Mouse (Mus musculus) cerebellum, postnatal 36 days (tissue): ENCODE measurements around the gene Srpk2.
"Not testable (repeated sequence)": the region's sequence is repeated elsewhere in the genome, so short reads cannot be mapped to it uniquely, and the experiment has no call there.

Experiments
- DNase-seq, 2 experiments: peaks; one replicate each; pipeline ENCODE4 v3.0.0; 2021 to 2022; ENCODE audit warnings: mixed read lengths in 2 of 2

Srpk2 gene

DNA sequence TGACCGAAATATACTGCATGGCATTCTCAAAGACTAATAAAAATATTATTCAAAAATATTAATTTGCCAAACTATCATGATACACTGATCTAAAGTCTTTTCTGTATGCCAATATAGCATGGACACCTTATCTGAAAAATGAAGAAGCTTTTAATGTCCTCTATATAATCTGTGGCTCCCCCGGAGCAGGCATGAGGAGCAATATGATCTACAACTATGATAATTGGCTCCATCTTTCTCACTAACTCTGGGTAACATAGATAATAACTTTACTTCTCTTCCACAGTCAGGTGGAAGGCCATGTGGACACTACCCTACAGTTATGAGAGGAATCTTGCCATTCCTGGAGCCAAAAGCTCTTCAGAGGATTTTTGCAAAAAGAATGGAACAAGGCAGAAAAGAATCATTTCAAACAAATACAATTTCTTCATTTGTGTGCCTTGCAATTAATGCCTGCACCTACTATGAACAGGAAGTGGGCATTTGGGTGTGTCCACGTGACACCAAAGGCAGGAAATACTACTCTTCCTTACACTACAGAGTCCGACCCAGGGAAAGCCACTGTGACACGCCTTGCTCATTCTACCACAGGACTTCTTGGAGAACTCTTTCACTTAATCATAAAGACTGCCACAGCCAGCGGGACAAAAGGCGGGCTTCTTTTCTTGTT is 80.2 kb downstream of the Srpk2 start:
- DNase-seq = no peak

DNA sequence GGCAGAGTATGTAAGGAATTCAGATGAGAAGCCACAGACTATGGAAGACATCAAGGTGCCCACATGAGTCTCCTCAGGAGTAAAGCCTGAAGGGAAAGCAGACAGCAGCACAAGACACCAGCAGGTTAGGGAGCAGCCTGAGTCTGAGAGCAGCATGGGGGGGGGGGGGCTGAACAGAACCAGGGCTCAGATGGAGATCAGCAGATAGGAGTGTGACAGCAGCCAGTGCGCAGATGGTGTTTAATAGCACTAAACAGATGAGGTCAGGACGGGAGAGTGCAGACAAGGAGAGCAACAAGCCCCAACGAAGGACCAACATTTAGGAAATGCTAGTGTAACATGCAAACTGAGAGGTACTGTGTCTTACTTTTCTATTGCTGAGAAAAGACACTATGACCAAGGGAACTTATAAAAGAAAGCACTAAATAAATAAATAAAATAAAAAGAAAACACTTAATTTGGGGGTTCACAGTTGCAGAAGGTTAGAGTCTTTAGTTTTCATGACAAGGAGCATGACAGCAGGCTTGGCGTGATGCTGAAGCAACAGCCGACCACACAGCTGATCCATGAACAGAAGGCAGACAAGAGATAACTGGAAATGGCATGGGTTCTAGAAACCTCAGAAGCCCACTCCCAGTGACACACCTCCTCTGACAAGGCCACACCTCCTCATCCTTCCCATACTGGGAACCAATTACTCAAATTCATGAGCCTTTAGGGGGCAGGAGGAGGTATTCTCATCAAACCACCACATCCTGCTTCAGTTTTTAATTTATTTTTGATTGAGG is 84.5 kb downstream of the Srpk2 start:
- peak in 1 of 2 experiments; percentile 25 for DNase-seq

DNA sequence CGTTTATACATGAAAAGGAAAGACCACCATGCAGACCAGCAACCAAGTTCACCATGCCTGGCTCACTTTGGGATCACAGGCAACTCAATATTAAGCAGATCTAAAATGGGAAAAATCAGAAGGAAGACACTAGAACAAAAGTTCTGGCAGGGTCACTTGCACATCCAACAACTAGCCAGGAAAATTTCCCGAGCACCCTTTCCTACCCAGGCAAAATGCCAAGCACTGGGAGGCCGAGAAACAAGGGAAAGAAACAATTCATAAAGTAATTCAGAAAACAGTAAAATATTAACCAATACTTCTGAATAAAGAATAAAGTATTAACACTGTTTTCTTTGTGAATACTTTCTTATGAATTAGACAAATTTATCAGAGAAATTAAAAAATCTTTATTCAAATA is 85.2 kb downstream of the Srpk2 start:
- DNase-seq = no peak

DNA sequence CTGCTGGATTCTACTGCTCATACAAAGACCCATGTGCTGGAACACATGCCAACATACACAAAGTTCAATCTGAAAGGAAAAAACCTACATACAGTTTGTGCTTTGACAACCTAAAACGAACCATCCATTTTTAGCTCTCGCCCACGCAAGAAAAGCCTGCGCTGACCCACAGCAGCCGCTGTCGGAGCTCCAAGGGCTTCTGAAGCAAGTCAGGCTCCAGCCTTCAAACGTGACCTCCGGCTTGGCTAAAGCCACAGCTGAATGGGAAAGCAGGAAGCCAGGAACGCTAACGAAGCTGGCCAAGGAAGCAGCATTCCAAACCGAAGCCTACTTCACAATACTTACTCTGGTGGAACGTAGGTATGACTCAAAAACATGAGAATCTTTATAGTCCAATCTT is 85.9 kb downstream of the Srpk2 start:
- DNase-seq = peak; percentile 40 to 42

DNA sequence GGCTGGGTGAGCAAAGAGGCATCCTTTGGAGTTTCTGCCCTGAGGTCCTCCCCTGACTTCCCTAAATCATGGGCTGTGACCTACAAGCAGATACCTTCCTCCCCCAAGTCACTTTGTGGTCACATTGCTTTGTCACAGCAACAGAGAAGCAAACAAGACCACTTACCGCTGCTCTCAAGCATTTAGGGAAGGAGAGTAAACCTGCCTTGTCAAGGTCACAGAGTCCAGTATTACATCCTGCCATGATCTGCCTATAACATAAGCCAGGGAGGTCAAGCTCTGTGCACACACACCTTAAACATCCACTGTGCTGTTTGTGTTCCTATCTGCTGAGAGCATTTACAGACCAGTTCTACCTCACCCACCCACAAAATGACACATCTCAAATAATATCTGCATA is 86.4 kb downstream of the Srpk2 start:
- no peak for DNase-seq

DNA sequence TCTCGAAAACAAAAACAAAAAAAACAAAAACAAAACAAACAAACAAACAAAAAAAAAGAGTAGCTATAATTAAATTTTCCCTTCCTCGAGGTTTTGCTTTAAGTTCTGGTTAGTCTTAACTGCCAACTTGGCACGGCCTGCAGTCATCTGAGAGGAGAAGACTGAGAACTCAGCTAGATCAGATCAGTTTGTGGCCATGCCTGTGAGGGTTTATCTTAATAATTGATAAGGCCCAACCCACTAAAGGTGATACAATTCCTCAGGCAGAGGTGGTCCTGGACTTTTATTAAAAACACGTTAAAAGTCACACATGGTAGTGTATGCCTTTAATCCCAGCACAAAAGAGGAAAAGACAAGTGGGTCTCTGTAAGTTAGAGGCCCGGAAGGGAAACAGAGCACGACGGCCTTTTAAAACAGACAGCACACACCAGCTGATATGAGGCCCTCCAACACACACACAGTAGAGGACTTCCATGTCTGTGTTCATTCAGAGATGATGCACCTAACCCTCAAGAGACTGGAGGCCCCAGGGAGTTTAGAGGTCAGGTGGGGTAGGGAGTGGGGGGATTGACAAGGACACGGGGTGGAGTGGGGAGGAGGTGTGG is 87.1 kb downstream of the Srpk2 start:
- DNase-seq = no peak

DNA sequence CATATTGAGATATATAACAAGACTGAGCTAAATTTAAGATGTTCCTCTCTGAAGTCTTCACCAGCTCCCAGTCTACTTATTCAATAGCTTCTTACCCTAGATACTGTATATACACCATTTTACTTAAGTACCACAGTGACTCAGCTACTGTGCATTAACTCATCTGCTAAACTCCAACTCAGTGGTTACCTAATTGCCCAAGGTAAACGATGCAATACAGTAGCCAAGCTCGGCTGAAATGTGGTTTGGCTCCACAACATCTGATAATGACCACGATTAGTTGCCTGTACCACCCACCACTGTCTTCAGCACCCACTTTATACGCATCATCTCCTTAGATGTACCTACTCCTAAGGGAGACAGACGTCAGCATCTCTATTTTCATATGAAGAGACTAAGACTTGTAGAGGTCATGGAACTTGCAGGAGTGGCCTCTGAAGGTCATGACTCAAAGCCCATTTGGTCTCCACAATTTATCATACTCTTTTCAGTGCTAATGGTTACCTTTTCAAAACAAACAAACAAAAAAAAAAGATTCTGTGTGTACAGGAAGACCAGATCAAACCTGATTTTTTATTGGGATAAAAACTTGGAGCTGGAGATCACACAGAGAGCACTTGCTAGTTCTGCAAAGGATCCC is 88.0 kb downstream of the Srpk2 start:
- DNase-seq = no peak

DNA sequence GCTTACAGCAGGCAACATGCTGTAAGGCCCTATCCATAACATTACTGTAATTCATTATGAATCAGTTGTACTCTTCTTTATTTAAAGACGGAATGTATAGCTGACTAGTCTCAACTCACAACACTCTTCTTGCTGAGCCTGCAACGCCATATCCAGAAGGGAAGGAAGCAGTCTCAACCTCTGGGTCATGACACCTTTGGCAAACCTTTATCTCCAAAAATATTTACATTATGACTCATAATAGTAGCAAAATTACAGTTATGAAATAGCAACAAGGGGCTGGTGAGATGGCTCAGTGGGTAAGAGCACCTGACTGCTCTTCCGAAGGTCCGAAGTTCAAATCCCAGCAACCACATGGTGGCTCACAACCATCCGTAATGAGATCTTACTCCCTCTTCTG is 94.1 kb downstream of the Srpk2 start:
- DNase-seq = not testable (repeated sequence)

DNA sequence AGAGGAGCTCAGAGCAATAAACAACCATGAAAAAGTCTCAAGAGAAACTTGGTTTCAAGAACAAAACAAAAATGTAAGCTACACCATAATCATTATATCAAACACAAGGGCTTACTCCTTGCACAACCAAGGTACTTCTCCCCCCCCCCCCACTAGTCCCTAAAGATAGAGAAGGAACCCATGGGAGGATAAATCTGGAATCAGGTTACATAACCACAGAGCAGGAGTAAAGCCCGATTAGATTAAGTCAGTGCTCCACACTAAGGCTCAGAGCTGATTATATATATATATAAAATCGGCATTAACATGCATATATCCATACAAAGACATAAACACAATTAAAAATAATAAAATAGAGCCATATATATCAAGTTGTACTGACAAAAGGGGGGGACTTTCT is 96.8 kb downstream of the Srpk2 start:
- no peak for DNase-seq

DNA sequence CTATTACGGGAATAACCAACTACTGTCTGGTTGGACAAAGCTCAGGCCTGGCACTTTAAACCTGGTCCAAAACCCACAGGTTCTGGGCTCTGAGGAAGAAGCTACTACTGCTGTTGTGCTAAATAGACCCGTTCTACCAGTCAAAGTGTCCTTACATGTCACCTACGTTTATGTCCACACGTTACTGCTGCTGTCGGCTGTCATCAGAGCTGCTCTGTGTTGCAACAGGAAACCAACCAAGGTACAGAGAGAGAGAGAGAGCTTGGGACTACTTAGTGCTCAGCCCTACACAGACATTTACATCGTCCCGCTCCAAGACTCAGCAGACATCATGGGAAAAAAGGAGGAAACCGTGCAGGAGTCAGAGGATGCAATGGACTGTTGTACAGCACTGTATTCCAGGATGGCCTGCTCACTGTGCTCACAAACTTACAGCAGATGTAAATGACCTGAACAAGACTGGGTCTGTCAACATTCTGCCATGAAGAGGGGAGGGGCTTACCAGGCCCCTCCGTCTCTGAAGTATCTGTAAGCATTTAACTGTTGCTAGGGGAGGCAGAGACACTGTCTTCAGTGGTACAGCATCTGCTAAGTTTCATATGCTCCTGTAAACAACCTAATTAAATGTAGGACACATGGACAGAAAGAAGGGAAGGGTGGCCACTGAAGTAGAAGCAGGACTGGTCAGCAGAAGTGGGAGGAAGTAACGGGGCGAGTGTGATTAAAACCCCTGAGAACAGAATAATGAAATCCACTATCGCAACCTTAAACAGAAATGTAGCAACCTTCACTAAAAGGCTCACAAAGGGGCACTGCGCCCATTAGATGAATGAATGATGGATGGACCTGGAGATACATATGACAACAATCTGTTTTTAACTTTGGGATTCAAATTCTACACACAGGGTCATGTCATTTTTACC is 97.6 kb downstream of the Srpk2 start:
- no peak for DNase-seq

DNA sequence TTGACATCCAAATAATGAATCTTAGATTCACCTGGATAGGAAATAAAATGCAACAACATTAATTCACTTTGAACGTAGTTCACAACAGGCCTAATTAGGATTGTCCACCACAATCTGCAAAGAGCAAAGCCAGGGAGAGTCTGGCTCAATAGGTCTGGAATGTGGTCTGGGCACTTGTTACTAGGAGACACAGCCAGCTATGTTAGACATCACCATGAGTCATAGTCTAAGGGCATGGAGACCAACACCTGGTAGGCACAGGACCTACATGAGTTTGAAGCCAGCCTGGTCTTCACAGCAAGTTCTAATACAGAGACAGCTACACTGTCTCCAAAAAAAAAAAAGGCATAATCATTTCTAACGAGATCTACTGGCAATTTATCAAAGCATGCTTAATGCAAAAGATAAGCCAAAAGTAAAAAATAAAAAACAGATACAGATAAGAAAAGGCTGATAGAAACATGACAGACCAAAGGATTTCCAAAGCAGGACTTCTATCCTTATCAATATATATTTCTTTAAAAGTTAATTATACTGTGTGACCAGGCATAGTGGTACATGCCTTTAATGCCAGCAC is 102.8 kb downstream of the Srpk2 start:
- no peak for DNase-seq

DNA sequence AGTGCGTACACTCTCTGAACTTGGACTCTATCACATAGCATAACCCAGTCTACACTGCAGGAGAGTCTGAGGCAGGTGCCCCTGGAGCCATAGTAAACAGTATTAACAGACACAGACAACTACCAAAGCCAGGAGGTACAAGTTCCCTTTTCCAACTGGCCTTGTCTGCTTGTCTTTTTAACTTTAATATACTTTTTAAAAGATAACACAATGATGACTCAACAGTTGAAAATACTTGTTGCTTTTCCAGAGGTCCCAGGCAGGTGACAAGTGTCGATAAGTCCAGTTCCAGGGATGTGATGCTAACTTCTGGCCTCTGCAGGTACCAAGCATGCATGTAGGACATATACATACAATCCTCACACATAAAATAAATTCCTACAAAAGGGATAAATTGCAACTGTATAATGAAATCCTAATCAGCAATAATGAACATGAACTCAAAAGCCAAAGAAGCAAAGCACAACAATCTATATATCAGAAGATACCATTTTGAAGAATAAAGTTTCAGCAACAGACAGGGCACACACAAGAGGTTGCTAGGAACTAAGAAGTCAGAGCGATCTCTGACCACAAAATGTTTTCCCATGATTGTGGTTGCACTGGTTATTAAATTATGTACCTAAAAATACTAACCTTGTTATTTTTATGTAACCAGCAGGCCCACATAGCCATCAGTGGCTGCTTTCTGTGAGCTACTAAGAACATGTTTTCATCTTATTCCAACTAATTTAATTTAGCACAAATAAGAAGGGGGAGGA is 105.1 kb downstream of the Srpk2 start:
- DNase-seq = no peak

DNA sequence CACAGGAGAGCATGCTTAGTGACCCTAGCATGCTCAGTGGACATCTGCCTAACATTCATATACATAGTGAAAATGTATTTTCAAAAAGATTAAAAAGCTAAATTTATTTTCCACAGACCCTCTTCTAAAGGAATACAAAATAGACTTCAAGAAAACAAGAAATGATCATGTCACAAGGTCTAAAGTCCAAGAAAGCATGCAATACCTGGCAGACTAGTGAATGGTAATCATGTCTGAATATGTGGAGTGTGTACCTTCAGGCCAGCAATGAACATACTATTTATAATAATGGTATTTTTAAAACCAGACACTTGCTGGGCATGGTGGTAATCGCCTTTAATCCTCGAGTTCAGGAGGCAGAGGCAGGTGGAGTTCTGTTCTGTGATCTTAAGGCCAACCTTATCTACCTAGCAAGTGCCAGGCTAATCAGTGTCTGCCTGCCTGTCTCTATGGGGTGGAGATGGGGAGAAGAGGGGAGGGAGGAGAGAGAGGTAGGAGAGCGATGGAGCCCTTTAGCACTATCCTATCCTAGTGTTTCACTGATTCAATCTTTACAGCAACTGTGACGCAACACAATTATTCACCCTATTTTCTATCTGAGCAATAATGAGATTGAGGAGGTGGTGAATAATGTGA is 106.0 kb downstream of the Srpk2 start:
- DNase-seq = no peak

DNA sequence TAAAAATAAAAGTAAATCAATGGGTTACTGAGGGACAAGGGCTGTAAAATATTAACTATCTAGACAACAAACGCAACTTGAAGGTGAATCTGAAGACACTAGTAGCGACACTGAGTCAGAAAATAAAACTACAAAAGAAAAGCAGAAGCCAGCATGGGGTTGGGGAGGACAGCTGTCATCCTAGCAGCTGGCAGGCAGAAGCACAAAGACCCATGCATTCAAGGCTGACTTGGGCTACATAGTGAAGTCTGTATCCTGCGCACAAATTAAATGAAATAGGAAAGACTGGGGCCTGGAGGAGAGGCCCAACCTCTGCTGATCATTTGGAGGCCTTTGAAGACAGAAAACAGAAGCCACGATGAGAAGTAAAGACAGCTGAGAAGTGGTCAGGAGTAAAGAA is 106.6 kb downstream of the Srpk2 start:
- DNase-seq = no peak

DNA sequence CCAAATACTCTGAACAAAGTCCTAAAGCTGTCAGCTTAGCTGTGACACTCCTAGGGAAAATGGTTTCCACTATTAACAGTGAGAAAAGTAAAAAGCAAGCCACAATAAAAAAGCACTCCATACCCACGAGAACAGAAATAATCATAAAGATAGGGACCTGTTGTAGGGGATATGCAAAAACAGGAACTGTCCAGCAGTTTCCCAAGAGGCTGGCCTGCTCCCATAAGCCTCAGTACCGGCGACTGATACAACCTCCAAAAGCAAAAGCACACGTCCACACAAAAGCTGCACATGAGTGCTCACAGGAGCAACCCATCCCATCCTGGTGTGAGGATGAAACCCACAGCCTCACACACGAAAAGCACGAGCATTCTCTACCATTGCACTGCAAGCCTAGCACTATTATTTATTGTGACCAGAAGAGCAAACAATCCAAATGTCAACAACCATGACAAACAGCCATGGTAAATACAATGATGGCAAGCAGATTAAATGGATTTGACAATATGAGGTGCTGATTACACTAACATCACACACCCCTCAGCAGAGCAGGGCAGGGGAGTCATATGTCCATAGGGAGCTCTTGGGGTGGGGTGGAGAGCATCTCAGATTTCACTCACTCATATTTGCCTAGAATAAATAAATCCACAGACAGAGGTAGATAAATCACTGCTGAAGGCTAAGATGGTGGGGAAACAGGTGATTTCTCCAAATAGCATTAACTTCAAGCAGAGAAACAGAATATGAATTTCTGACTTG is 107.9 kb downstream of the Srpk2 start:
- no peak for DNase-seq

DNA sequence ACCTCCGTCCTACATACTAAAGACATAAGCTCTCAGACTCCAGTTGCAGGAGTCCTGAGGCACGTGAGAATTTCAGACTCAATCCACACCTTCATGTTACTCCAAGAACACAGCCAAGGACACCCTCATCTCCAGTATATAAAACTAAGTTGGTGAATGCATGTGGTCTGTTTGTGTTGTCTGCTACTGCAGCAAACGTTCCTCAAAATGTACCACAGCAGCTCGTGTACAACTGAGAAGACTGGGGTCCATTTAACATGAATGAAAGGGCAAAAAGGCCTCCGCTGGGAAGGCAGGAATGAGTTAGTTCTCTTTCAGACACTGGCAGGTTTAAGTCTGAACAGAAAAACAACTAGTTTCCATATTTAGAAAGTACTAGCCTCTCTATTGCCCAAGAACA is 110.5 kb downstream of the Srpk2 start:
- DNase-seq = no peak

DNA sequence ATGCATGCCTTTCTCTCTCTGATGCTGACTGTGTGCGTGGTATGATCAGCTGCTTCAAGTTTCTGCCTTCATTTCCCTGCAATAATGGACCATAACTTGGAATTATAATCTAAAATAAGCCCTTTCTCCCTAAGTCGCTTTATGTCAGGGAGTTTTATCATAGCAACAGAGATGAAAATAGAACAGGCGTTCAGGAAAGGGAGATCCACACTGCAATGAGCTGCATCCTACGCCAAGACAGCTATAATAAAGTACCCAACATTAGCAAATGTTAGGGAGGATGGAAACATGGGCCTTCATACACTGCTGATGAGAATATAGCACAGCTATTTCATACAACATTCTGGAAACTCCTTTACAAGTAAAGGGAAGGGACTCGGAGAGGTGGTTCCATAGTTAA is 116.2 kb downstream of the Srpk2 start:
- DNase-seq = no peak

DNA sequence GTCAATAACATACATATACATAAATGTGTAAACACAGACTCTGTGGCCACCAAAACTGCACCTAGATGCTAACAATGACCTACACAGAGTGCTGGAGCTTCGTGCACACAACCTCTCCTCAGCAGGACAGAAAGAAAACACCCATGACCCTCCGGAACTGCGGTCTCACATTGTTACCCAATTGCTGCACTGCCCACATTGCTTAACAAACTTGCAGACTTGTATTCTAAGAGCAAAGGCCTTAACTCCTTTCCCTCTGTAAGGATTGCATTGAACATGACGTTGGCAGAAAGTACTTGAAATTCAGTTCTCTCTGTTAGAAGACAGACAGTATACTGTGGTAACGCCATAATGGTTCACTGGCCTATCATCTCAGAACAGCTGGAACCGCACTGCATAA is 118.0 kb downstream of the Srpk2 start:
- no peak for DNase-seq

DNA sequence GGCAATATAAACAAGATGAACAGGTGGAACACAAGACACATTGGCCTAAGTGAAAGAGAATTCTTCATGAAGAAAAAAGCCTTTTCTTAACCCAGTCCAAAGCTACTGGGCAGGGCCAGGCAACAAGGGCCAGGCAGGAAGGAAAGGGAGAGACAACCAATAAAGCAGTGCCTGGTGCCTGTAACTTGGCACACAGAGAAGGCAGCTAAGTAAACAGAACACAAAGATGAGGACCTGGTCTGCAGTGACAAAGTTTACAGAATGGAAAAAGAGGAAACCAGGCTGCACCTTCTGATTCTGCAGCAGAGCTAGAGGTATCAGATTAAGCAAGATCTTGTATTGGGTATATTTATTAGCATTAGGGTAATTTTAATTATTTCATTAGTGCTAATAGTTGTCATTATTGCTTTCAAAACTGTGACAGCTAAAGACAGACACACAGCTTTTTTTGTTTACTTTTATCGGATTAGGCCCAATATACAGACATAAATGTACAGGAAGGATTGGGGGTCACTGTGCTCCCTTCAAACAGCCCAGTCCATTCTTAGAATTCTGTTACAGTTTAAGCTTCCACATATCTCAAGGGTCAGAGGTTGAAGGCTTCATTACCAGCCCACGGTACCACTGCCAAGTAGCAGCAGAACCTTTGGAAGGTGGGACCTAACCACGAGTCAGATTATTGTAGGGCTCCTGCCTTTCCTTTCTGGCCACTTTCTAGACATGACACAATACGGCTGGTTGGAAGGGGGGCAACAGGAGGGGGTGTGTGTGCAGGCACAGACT is 121.9 kb downstream of the Srpk2 start:
- no peak for DNase-seq
